Mouse (Mus musculus) WW6 (cell line): ENCODE results near the gene Osbpl2.

Experiments
- DNase-seq: peaks from one replicate; pipeline ENCODE4 v3.0.0-alpha.2; 2013; ENCODE audit warnings: low read depth, low spot score

Gene Osbpl2

DNA sequence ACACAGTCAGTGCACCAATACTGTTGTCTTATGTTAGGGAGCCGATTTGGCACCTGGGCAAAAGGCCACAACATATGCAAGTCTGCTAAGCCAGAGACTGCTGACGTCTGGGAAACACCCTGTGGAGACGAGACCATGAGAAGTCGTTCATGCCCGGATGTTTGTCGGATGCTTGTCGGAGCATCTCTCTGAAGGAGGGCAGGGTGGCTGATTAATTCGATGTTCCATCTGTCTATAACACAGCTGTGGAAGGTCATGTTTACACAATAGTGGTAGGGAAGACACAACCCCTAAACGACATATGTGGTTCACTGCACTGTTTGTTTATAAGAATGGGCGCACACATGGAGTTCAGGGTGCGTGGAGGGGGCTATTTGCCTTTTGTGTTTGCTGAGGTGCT lies 81.6 kb downstream of the Osbpl2 start:
- no peak for DNase-seq

DNA sequence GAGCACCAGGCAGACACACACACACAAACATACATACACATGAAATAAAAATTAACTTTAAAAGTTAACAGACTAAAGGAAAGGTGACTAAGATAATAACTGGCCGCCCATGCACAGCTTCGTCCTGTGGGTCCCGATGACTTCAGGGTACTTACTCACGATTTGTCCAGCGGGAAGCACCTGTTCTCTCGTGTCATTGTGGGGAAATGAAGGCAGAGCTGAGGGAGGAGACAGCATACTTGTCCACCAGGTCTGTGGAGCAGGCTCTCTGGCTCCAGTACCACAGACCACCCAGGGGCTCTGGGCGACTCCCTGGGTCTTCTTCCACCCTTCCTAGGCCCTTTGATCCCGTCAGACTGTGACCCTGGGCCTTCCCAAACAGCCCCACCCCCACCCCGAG lies 82.2 kb downstream of the Osbpl2 start:
- no peak for DNase-seq

DNA sequence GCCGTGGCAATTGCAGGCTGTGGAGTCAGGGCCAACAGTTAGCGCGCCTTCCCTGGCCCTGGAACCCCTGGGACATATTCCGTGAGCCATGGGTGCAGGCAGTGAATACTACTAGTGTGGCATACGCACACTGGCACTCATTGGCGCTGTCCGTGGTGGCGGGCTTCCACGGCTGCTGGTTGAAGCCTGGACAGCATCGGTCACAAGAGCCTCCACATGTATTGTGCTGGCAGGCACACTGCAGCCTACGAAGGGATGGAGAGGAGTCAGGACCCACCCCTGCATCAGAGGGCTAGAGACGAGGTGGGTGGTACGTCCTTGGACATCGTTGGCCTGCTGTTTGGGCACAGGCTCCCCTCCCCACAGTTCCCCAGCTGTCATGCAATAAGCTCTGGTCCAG lies 83.2 kb downstream of the Osbpl2 start:
- DNase-seq, result no peak

DNA sequence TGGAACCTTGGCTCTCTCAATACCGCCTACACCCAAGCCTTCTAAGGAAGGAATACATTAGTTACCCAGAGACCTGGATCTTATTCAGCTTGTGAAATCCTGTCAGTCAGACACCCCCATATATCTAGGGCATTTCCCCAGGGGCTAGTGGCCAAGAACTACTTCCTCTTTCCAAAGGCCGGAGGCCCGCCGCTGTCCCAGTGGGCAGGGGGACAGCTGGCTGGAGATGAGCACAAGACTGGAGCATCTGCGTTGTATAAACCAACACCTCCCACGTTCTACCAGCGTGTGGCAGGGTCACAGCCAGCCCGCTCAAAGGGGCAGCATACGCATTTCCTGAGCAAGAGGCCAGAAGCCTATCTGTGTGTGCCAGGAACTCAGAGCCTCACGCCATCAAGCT lies 83.7 kb downstream of the Osbpl2 start:
- no peak for DNase-seq

DNA sequence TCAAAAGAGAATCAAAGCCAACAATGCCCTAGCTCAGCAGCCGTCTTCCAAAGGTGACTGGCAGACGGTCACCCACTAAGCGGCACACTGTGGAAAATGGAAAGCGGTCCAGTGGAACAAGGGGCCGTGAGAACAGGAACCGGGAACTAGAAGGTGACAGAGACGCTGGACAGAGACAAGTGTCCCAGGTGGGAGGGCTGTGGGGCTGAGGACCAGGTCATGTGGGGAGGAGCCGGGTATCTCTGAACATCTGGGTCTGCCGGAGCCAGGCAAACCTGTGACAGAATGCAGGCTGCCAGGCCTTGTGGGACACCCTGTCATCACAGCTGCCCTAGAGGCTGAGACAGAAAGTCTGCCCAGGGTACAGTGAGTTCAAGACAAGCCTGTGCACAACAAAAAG lies 85.4 kb downstream of the Osbpl2 start:
- no peak for DNase-seq

DNA sequence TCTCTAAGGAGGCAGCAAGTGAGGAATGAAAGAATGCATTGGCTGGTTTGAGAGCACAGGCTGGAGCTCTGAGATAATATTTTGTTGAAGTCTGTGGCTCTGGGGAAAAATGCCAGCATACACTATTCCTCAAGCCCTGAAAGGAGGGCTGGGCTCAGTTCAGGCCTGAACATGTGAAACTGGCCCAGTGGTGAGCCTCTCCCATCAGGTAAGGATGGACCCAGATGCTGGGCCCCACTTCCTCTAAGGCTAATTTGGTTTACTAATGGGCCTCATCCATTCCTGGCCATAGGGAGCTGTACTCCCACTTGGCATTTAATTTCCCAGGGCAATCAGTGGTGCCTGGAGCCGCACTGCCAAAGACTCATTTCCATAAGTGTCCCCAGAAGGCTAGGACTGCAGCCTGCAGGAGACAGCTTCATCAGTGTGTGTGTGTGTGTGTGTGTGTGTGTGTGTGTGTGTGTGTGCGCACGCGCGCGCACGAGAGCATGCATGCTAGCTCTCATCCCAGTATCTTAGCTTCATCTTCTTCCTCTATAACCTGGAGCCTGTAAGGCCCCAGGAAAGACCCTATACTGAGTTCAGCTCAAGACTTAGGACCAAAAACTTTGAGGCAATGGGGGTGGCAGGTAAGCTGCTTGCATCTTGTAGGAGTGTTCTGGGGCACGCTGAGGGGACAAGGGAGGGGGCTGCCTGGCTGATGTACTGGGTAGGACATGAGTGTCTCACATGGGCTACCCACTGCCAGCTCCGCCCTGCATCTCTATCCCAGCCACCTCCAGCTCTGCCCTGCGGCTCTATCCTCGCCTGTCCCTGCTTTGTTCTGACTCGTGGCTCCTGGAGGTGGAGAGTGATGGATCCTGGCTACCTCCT lies 86.2 kb downstream of the Osbpl2 start:
- no peak for DNase-seq

DNA sequence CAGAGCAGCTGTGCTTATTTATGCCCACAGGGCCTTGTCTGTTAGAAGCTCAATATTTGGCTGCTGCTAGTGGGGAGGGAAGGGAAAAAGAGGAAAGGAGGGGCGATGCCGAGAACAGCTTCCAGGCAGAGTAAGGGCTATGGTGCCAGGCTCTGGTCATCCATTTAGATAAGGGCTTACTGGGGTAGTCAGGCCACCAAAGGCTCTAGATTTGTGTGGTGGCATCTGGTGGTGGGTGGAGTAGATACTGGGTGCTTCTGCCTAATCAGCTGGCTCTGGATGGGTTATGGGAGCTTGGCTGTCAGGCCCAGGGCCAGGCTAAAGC lies 86.8 kb downstream of the Osbpl2 start:
- DNase-seq, result no peak

DNA sequence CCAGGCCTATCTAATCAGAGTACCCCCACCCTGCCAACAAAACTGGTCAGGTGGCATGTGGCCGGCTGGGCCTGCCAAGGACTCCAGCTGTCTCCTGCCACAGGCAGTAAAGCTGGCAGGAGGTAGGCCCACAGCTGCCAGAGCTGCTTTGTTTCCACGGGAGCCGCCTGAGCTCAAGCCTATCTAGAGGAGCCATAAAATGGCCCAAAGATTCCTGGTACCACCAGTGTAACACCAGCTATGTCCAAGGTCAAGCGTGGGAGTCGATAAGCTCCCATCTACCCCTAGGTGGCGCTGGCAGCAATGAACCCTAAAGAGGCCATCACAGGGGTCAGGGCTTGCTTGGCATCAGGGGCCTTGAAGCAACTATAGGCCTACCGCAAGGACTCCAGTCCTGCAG lies 88.7 kb downstream of the Osbpl2 start:
- no peak for DNase-seq

DNA sequence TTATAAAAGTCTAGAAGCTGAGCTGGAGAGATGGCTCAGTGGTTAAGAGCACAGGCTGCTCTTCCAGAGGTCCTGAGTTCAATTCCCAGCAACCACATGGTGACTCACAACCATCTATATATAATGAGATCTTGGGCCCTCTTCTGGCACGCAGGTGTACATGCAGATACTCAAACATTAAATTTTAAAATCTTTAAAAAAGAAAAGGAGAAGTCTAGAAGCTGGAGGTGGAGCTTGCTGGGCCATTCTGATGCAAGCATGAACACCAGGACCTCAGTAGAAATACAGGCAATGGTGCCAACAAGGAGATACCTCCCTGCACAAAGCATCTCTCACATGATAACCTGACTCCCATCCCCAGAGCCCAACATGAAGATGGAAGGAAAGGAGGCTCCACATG lies 89.9 kb downstream of the Osbpl2 start:
- DNase-seq, result no peak

DNA sequence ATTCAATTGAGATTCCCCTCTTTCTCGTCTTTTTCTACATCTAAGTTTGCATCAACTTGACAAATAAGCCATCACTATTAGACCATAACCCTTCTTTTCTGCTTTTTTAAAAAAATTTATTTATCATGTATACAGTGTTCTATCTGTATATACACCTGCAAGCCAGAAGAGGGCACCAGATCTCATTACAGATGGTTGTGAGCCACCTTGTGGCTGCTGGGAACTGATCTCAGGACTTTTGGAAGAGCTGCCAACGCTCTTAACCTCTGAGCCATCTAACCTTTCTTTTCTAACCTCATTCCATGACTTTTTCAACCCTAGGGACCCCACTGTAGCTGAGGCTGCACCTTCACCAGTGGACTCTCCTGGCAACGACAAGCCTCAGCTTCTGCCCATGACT lies 93.1 kb downstream of the Osbpl2 start:
- DNase-seq, result no peak
